Mouse (Mus musculus) liver, embryonic 11.5 days (tissue): ENCODE measurements around the gene Ppard. TPM values are rescaled to one million over a fixed set of nuclear protein-coding genes. Genes with fewer than 3 reads are reported as not detected.

ENCODE experiments used
- ATAC-seq: fragments of 200-750 bp; cut with Nextera tagmentation; replicated peaks from 2 replicates; pipeline ENCODE4 v1.8.0; 2017; ENCODE audit warnings: moderate number of reproducible peaks, mild to moderate bottlenecking, moderate TSS enrichment, moderate library complexity; ENCODE audit not compliant: low FRiP score
- DNase-seq: peaks from one replicate; pipeline ENCODE4 v3.0.0-alpha.2; 2017; ENCODE audit warnings: low spot score
- H3K27ac ChIP-seq: fragments of 300-500 bp; sonication (generic); 2 replicates; pipeline ENCODE4 v1.5.1; 2014; ENCODE audit warnings: mild to moderate bottlenecking, low read depth, low read length, control low read depth
- H3K27me3 ChIP-seq: fragments of 300-500 bp; sonication (generic); replicated peaks from 2 replicates; pipeline ENCODE4 v1.6.1; 2014; ENCODE audit warnings: low read length, mixed read lengths; ENCODE audit not compliant: control insufficient read depth, insufficient read depth
- H3K36me3 ChIP-seq: fragments of 300-500 bp; sonication (generic); 2 replicates; pipeline ENCODE4 v1.6.1; 2014; ENCODE audit warnings: mild to moderate bottlenecking, low read length, moderate library complexity, mixed read lengths; ENCODE audit not compliant: control insufficient read depth, insufficient read depth
- H3K4me1 ChIP-seq: fragments of 300-500 bp; sonication (generic); replicated peaks from 2 replicates; pipeline ENCODE4 v1.6.1; 2014; ENCODE audit warnings: low read length, mixed read lengths; ENCODE audit not compliant: control insufficient read depth, insufficient read depth
- H3K4me2 ChIP-seq: fragments of 300-500 bp; sonication (generic); 2 replicates; pipeline ENCODE4 v1.6.1; 2014; ENCODE audit warnings: mild to moderate bottlenecking, control low read depth, moderate library complexity
- H3K4me3 ChIP-seq: fragments of 300-500 bp; sonication (generic); 2 replicates; pipeline ENCODE4 v1.5.1; 2014; ENCODE audit warnings: low read depth, low read length, control low read depth
- H3K9ac ChIP-seq: fragments of 300-500 bp; sonication (generic); 2 replicates; pipeline ENCODE4 v1.6.1; 2014; ENCODE audit warnings: low read depth, low read length, control low read depth
- H3K9me3 ChIP-seq: fragments of 300-500 bp; sonication (generic); 2 replicates; pipeline ENCODE4 v1.6.1; 2016; ENCODE audit warnings: low read length, inconsistent platforms, mixed read lengths; ENCODE audit not compliant: control insufficient read depth
- WGBS: fragments of 180-500 bp; shearing (Covaris S2); extraction: QIAGEN DNeasy Blood & Tissue Kit; methylation state at CpG from one replicate; pipeline ENCODE4 v1.1.7; 2014; 5-methylcytosine and 5-hydroxymethylcytosine counted together
- polyA plus RNA-seq: library from polyadenylated mRNA; unstranded; fragments of >200 nt; fragmentation: Nextera tagmentation; extraction: Ambion mirVana; gene quantifications from 2 replicates; pipeline ENCODE4 v1.2.1, GENCODE M21; 2014

The Ppard gene
- polyA plus RNA-seq, 1 experiment from 2014 or later = 2.3 TPM

DNA sequence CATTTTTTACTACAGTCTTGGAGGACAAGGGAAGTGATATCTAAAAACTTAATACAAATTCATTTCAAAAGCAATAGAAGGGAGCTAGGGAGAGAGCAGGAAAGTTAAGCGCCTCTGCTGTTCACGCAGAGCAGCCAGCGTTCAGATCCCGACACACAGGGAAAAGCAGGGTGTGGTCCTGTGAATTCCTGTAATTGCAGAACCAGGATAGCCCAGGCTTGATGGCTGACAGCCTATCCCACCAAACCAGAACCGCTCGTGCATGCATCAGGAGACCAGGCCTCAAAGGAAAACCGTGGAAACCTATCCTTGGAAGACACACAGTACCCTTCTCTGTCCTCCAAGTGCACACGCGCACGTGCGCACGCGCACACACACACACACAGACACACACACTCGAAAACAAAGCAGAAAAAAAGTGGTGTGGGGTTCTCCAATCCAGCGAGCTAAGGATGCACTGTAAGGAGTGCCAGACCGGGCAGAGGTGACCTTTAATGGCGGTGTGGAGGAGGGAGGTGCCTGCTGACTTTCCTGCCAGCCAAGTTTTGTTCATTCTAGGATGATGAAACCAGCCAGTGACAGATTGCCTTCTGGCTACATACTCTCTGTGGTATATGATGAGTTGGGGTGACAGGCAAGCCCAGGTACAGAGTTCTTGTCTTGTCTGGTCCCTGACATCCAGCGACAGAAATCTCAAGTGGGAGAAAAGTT lies 1.3 kb upstream of the Ppard start:
- ATAC-seq (no peak), DNase-seq (no peak)
- H3K27ac ChIP-seq = no peak overlapping the region
- H3K4me2 ChIP-seq = no peak overlapping the region
- WGBS = 84% methylated on average over 18 of the region's 18 CpGs
- no peak overlapping the region for H3K4me3 ChIP-seq
- peaks cover 4% of the 10 kb centered on the region; the same call in 1 of the 2 replicates for H3K36me3 ChIP-seq
- H3K27me3 ChIP-seq = no peaks in the 10 kb centered on the region
- H3K9me3 ChIP-seq = no peaks in the 10 kb centered on the region
- peaks cover 12% of the 10 kb centered on the region for H3K4me1 ChIP-seq
- no peak overlapping the region for H3K9ac ChIP-seq

DNA sequence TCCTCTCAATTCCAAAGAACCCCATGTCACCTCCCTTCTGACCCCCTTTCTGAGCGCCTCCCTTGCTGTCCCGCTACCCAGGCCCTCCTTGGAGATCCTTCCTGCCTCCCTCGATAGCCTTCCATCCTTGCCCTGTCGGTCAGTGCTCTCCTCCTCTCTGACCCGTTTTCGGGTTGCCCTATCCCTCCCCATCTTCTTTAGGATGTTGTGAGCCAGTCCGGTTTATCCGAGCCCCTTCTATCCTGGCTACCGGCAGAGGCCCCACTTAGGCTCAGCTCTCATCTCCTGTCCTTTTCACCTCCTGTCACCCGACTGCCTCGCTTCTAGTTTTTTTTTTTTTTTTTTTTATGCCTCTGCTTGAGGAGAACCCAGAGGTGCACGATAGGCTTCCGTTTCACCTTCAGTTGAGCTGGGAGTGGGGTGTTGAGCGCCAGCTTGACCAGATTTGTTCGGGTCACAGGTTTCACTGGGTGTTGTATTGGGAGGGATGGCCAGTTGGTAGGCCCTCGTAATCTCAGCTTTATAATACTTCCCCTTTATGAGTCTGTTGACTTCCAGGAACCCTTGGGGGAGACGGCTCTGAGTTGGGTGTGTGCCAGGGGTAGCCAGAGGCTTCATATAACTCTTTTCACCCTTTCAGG lies 711 bp downstream of the Ppard start:
- H3K27me3 ChIP-seq = no peaks in the 10 kb centered on the region
- peak; percentile 23 for ATAC-seq
- peaks cover 7% of the 10 kb centered on the region for H3K36me3 ChIP-seq
- WGBS = 4% methylated on average over 17 of the region's 17 CpGs
- no peaks in the 10 kb centered on the region for H3K9me3 ChIP-seq
- H3K4me2 ChIP-seq = peak overlapping the region; percentile 78
- peaks cover 28% of the 10 kb centered on the region for H3K4me1 ChIP-seq
- peak overlapping the region; percentile 74 for H3K4me3 ChIP-seq
- peak overlapping the region; percentile 36; the same call in 1 of the 2 replicates for H3K27ac ChIP-seq
- DNase-seq = peak; percentile 51
- peak overlapping the region; percentile 82 for H3K9ac ChIP-seq

DNA sequence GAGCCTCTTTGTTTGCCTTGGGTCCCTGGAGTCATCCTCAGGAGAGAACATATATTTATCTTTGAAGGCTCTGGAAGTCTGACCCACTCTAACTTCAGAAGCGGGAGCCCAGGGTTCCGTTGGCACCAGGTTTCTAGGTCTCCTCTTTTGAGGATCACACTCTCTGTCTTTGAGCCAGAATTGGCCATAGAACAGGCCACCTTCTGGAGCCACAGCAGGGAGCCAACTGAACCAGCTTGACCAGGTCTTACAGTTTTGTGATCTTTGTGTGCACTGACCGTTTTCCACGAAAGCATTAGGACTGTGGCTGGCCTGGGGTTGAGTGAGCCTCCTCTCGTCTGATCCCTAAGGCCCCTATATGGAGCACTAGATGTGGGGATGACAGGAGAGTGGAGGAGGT lies 2.1 kb downstream of the Ppard start:
- Histone ChIP-seq H3K27me3 (no peaks in the 10 kb centered on the region), H3K4me2 (peak overlapping the region; percentile 78), H3K27ac (0 out of 2 replicates have a peak overlapping the region, but pooled peaks have one; percentile 8), H3K36me3 (peaks cover 8% of the 10 kb centered on the region), H3K4me3 (no peak overlapping the region), H3K9me3 (no peaks in the 10 kb centered on the region), H3K9ac (peak overlapping the region; percentile 49; the same call in 1 of the 2 replicates), H3K4me1 (peaks cover 34% of the 10 kb centered on the region)
- ATAC-seq (no peak), DNase-seq (no peak)
- WGBS = 82% methylated on average over 5 of the region's 5 CpGs

DNA sequence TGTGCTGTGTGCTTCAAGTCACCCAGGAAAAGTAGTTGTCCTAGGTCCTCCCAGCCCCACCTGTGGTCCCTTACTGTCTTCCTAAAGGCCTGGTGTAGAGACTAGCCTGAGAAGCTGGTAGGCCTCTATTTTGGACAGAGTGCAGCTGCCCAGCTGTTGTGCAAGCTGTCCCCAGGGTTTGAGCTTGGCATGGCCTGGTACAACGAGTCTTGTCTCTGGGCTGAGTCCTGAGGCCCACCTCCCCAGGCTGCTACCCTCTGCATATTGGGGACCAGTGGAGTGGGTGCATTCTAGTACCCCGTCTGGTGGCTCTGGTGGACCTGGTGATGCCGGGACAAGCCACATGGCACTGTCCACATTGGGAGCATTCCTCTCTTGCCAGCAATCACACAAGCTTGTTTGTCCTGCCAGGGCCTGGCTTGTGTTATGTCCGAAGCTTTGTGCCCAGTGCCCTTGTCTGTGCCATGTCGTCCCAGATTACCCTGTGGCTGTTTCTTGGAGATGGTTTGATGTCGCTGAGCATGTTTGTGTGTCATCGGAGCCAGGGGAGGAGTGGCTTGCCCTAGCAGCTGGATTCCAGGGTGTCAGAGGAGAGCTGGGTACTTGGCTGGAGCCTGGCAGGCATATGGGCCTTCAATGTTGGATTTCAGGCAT lies 3.6 kb downstream of the Ppard start:
- Histone ChIP-seq H3K4me2 (peak overlapping the region; percentile 11; the same call in 1 of the 2 replicates), H3K4me1 (peaks cover 37% of the 10 kb centered on the region), H3K27ac (peak overlapping the region; percentile 49; the same call in 1 of the 2 replicates)

DNA sequence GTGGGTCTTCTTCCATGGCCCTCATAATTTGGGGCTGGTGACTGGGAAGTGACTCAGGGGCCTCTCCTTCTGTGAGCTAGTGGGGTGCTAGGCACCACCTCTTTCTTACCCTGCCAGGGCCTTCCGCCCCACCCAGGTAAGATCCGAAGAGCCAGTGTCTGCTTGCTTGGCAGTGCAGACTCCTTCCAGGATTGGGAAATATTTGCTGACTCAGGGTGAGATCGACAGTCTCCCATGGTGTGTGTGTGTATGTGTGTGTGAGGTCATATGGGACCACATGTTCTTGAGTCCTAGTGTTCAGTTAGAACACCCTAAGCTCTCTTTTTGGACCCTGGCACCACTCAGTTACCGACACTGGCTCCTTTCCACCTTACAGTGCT lies 4.1 kb downstream of the Ppard start:
- H3K4me2 ChIP-seq = peak overlapping the region; percentile 11; the same call in 1 of the 2 replicates
- H3K4me1 ChIP-seq = peaks cover 37% of the 10 kb centered on the region
- H3K9ac ChIP-seq = peak overlapping the region; percentile 42; the same call in 1 of the 2 replicates
- WGBS = 80% methylated on average over 4 of the region's 4 CpGs
- peak overlapping the region; percentile 76 for H3K27ac ChIP-seq
- peaks cover 11% of the 10 kb centered on the region for H3K36me3 ChIP-seq
- no peaks in the 10 kb centered on the region for H3K9me3 ChIP-seq
- no peaks in the 10 kb centered on the region for H3K27me3 ChIP-seq
- DNase-seq (no peak), ATAC-seq (no peak)
- no peak overlapping the region for H3K4me3 ChIP-seq

More for the DNA sequence above, 3.6 kb downstream of the Ppard start:
- H3K9me3 ChIP-seq = no peaks in the 10 kb centered on the region
- WGBS = 86% methylated on average over 7 of the region's 7 CpGs
- DNase-seq (no peak), ATAC-seq (no peak)
- peak overlapping the region; percentile 42; the same call in 1 of the 2 replicates for H3K9ac ChIP-seq
- peaks cover 9% of the 10 kb centered on the region for H3K36me3 ChIP-seq
- no peak overlapping the region for H3K4me3 ChIP-seq
- no peaks in the 10 kb centered on the region for H3K27me3 ChIP-seq

DNA sequence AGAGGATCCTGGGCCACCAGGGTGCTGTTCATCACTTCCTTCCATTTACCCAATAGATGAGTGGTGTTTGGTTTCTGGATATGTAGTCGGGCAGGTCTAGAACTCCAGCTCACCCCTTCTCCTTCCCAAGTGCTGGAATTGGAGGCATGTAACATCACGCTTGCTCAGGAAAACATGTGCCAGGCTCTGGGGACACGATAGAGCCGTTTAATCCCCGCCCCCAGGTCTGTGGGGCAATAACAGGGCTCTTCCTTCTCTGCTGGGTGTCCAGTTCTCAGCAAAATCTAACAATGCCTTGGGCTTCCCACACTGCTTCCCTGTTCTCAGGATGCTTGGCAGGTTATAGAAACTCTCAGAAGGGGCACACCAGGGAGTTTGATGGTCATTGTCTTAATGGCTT lies 4.9 kb downstream of the Ppard start:
- peaks cover 37% of the 10 kb centered on the region for H3K4me1 ChIP-seq
- peak overlapping the region; percentile 40 for H3K4me2 ChIP-seq
- ATAC-seq (no peak), DNase-seq (no peak)
- peak overlapping the region; percentile 76 for H3K27ac ChIP-seq
- no peaks in the 10 kb centered on the region for H3K9me3 ChIP-seq
- no peaks in the 10 kb centered on the region for H3K27me3 ChIP-seq
- WGBS = 74% methylated on average over 5 of the region's 5 CpGs
- H3K36me3 ChIP-seq = peaks cover 11% of the 10 kb centered on the region
- H3K4me3 ChIP-seq = no peak overlapping the region
- H3K9ac ChIP-seq = peak overlapping the region; percentile 44

DNA sequence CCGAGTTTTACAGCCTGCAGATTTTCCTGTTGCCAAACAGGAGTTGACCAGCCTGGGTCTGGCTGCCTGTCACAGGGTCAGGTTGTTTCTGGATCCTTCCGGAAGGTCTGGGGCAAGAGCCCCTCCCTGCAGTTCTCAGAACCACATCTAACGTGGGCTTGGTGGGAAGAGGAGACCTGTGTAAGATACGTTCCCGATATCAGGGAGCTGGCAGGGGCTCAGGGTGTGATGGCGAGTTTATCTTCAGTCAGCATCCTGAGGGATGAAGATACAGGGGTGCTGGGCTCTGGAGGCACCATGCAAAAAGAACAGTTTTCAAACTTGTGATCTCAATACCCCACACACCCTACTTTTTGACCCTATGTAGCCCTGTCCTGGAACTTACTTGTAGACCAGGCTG lies 5.4 kb downstream of the Ppard start:
- no peaks in the 10 kb centered on the region for H3K27me3 ChIP-seq
- no peaks in the 10 kb centered on the region for H3K9me3 ChIP-seq
- WGBS = 57% methylated on average over 6 of the region's 6 CpGs
- H3K27ac ChIP-seq = peak overlapping the region; percentile 76
- H3K9ac ChIP-seq = peak overlapping the region; percentile 44; the same call in 1 of the 2 replicates
- H3K4me1 ChIP-seq = peaks cover 37% of the 10 kb centered on the region
- DNase-seq (no peak), ATAC-seq (peak; percentile 81)
- H3K4me2 ChIP-seq = peak overlapping the region; percentile 40
- peaks cover 11% of the 10 kb centered on the region for H3K36me3 ChIP-seq
- H3K4me3 ChIP-seq = no peak overlapping the region

DNA sequence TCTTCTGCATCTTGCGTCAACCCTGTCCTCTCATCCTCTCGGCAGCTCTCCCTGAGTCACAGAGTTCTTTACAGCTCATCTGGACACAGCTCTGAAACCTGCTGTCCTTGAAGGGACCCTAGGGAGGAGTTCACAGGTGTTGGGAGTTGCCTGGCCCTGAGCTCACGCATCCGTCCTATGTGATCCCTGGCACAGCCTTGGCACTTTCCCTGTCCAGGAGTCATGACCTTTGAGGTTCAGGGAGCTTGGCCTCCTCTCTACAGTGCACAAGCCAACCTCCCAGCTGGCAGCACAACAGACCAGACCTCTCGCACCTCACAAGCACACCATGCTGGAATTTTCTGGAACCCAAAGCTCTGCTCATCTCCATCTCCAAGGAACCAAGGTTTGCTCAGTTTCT lies 8.3 kb downstream of the Ppard start:
- ATAC-seq = no peak
- H3K27me3 ChIP-seq = no peaks in the 10 kb centered on the region
- no peak for DNase-seq
- no peak overlapping the region for H3K4me2 ChIP-seq
- WGBS = 92% methylated on average over 5 of the region's 5 CpGs
- no peak overlapping the region for H3K27ac ChIP-seq
- no peak overlapping the region for H3K9ac ChIP-seq
- peaks cover 11% of the 10 kb centered on the region for H3K36me3 ChIP-seq
- no peaks in the 10 kb centered on the region for H3K9me3 ChIP-seq
- no peak overlapping the region for H3K4me3 ChIP-seq
- peaks cover 39% of the 10 kb centered on the region for H3K4me1 ChIP-seq
